Mouse (Mus musculus): ENCODE results near the gene Ifngr2. TPM values are rescaled to one million over a fixed set of nuclear protein-coding genes. Genes with fewer than 3 reads are reported as not detected.
A peak's percentile ranks its signal among the peaks of the same experiment; 100 is the strongest.
"Not testable (repeated sequence)": the region's sequence is repeated elsewhere in the genome, so short reads cannot be mapped to it uniquely, and the experiment has no call there.

The Ifngr2 gene
- polyA plus RNA-seq, 1 experiment: 193 TPM

DNA sequence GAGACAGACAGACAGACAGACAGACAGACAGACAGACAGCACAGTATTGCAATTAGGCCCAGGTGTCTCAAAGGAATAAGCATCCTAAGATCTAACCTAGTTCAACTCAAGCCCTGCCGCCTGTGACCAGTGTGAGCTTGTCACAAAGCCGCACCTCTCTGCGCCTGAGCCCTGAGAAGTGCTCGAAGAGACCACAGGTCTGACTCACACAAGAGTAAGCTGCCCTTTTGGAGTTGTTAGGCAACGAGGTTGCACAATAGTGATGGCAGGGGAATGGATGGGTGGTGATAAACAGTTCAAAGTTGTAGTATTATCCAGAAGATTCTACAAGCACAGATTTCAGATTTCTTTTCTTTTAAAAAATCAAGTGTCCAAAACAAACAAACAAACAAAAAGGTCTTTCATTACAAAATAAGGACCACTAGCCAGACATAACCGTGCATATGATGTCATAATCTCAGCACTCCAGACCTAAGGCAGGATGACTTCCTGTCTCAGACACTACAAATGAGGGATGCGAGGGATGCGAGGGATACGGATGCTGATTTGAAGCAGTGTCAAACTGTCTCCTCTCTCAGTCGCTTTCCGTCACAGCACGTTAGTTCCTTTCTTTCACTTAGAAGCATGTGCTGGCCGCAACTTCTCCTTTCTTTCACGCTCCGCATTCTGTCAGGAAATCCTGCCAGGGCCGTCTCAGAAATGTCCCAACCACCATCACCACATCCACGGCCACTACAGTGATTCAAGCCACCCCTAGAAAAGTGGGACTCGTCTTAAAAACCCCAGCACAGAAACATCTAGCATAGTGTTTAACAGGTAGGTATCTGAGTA, 24.2 kb upstream of the Ifngr2 start:
- no peak for TF ChIP-seq CTCF (IDR thresholded peaks at IDR 0.05; ENCODE audit: low read depth, low read length)
- no peak for TF ChIP-seq POLR2A (IDR thresholded peaks at IDR 0.05; ENCODE audit: borderline replicate concordance, low read depth, low read length)
- H3K4me3 ChIP-seq (ENCODE audit: insufficient read depth, low read length): 0 out of 2 replicates have a peak overlapping the region, but pooled peaks have one; percentile 1
- H3K4me1 ChIP-seq (ENCODE audit: control insufficient read depth, insufficient read depth, low read length): peaks cover 53% of the 10 kb centered on the region
- peak overlapping the region; percentile 96 for H3K27ac ChIP-seq (ENCODE audit: insufficient read depth, low read depth, low read length)

DNA sequence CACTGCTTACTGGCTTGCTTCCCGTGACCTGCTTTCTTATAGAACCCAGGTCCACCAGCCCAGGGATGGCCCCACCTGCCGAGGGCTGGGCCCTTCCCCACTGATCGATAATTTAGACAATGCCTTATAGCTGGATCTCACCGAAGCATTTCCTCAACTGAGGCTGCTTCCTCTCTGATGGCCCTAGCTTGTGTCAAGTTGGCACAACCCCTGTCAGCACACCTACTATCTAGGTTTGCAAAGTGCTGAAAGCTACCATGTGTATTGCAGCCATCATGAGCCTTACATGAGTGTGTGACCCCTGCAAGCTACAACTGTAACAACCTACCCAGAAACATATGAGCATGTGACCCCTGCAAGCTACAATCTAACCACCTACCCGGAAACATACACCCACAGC, 22.7 kb upstream of the Ifngr2 start:
- no peak for TF ChIP-seq POLR2A (IDR thresholded peaks at IDR 0.05; ENCODE audit: borderline replicate concordance, low read depth, low read length)
- TF ChIP-seq CTCF (IDR thresholded peaks at IDR 0.05; ENCODE audit: low read depth, low read length): no peak
- Histone ChIP-seq H3K4me3 (ENCODE audit: insufficient read depth, low read length) (no peak overlapping the region), H3K4me1 (ENCODE audit: control insufficient read depth, insufficient read depth, low read length) (peaks cover 54% of the 10 kb centered on the region), H3K27ac (ENCODE audit: insufficient read depth, low read depth, low read length) (peak overlapping the region; percentile 96)

DNA sequence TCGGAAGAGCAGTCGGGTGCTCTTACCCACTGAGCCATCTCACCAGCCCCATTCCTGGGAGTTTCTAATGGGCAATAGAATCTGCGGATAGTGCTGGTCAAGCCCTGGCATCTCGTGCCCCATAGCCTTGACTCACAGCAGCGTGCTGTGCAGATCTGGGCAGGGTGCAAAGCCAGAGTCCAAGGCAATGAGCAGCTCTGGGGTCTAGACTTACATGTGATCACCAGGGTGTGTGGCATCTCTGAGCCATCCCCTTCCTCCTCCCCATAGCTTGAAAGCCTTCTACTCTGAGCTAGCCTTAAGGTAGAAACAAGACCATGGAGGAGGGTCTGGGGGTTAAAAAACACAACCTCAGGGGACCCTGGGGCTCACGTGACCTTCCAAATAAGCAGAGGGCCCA, 20.6 kb upstream of the Ifngr2 start:
- TF ChIP-seq POLR2A (IDR thresholded peaks at IDR 0.05; ENCODE audit: borderline replicate concordance, low read depth, low read length) (no peak), CTCF (IDR thresholded peaks at IDR 0.05; ENCODE audit: low read depth, low read length) (no peak; the same call in 1 of the 2 replicates)
- H3K4me1 ChIP-seq (ENCODE audit: control insufficient read depth, insufficient read depth, low read length): peaks cover 39% of the 10 kb centered on the region
- H3K4me3 ChIP-seq (ENCODE audit: insufficient read depth, low read length): no peak overlapping the region
- H3K27ac ChIP-seq (ENCODE audit: insufficient read depth, low read depth, low read length): peak overlapping the region; percentile 98

DNA sequence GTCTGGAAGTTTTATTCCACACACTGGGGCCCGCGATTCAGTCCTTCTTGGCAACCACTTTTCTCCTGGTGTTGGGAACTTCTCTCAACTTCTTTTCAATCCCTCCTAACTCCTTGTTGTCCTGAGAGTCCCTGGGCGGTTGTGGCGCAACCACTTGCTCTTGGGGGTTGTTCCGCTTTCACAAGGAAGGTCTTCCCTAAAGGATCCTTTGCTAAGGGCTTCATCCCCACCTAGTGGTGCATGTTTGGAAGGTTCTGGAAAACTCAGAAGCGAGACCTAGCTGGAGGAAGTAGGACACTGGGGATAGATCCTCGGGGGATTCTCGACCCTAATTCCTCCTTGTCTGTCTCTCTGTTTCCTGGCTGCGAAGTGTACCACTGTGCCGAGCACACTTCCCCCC, 19.8 kb upstream of the Ifngr2 start:
- Histone ChIP-seq H3K4me1 (ENCODE audit: control insufficient read depth, insufficient read depth, low read length) (peaks cover 33% of the 10 kb centered on the region), H3K27ac (ENCODE audit: insufficient read depth, low read depth, low read length) (peak overlapping the region; percentile 98), H3K4me3 (ENCODE audit: insufficient read depth, low read length) (no peak overlapping the region)
- TF ChIP-seq CTCF (IDR thresholded peaks at IDR 0.05; ENCODE audit: low read depth, low read length): peak; percentile 39; the same call in 1 of the 2 replicates
- TF ChIP-seq POLR2A (IDR thresholded peaks at IDR 0.05; ENCODE audit: borderline replicate concordance, low read depth, low read length): no peak

DNA sequence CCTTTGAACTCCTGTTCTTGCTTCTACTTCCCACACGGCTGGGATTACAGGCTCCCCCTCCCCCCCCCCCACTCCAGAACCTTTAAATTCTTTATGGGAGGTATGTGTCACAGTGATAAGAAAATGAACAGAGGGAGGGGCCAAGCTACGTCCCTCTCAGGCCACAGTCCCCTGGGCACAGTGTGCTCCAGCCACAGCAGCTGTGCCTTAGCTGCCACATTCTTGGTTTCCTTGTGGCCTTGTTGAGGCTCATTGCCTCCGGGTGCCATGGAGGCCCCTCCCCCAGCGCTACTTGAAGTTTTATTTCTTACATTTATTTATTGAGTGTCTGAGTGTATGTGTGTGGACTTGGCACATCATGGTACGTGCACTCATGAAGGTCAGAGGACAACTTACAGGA, 19.4 kb upstream of the Ifngr2 start:
- TF ChIP-seq CTCF (IDR thresholded peaks at IDR 0.05; ENCODE audit: low read depth, low read length) (no peak), POLR2A (IDR thresholded peaks at IDR 0.05; ENCODE audit: borderline replicate concordance, low read depth, low read length) (no peak)
- Histone ChIP-seq H3K27ac (ENCODE audit: insufficient read depth, low read depth, low read length) (peak overlapping the region; percentile 98), H3K4me1 (ENCODE audit: control insufficient read depth, insufficient read depth, low read length) (peaks cover 33% of the 10 kb centered on the region), H3K4me3 (ENCODE audit: insufficient read depth, low read length) (no peak overlapping the region)

DNA sequence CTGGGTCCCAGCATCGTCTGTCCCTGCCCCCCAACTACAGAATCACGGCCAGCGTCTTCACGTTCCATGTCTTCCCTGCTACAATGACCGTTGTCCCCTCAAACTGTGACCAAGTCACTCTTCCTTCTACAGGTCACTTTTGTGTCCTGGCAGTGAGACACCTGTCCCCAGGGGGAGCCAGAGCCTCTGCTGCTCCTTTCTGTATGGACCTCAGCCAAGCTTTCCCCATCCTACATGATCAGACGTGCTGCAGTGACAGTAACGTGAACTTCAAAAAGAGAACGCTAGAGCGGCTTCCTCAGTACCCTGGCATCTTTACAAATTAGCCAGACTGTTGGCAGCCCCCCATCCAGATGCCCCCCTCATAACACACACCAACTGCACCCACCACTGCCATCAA, 18.3 kb upstream of the Ifngr2 start:
- H3K4me3 ChIP-seq (ENCODE audit: insufficient read depth, low read length): no peak overlapping the region
- TF ChIP-seq CTCF (IDR thresholded peaks at IDR 0.05; ENCODE audit: low read depth, low read length) (no peak), POLR2A (IDR thresholded peaks at IDR 0.05; ENCODE audit: borderline replicate concordance, low read depth, low read length) (no peak)
- H3K4me1 ChIP-seq (ENCODE audit: control insufficient read depth, insufficient read depth, low read length): peaks cover 28% of the 10 kb centered on the region
- no peak overlapping the region for H3K27ac ChIP-seq (ENCODE audit: insufficient read depth, low read depth, low read length)

DNA sequence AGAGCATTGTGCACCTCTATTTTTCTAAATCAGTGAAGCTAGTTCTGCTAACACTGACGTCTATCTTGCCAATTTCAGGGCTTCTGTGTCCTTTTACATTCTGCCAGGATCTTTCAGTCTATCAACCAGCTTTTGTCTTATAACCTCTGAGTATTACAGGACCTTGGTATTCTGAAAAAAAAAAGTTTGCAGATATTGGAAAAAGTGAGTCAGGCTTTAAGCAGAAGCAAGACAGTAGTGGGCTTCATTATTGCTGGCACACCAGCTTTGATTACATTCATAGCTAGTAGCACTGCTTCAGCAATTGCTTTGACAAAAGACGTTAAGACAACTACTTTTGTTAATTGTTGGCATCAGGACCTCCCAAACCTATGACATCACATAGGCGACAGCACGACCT, 16.0 kb upstream of the Ifngr2 start:
- H3K4me1 ChIP-seq (ENCODE audit: control insufficient read depth, insufficient read depth, low read length): peaks cover 12% of the 10 kb centered on the region
- not testable (repeated sequence) for H3K27ac ChIP-seq (ENCODE audit: insufficient read depth, low read depth, low read length); H3K4me3 ChIP-seq (ENCODE audit: insufficient read depth, low read length)

DNA sequence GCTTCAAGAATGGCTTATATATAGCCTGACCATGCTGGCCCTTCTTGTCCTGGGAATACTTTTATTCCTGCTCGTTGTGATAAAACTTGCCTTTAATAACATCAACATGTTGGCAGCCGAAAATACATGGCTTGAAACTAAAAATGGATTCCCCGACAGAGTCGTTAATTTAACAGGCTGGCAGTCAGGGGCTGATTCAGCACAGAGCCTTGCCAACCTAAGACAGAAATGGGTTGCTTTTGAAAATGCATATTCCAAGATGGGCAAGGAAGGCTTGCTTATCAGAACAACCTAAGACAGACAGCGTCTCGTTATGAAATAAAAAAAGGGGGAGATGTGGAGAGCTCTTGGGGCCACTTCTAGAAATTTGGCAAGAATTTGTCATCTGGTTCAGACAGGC, 15.0 kb upstream of the Ifngr2 start:
- TF ChIP-seq CTCF (IDR thresholded peaks at IDR 0.05; ENCODE audit: low read depth, low read length): no peak
- TF ChIP-seq POLR2A (IDR thresholded peaks at IDR 0.05; ENCODE audit: borderline replicate concordance, low read depth, low read length): no peak
- Histone ChIP-seq H3K27ac (ENCODE audit: insufficient read depth, low read depth, low read length) (no peak overlapping the region), H3K4me3 (ENCODE audit: insufficient read depth, low read length) (no peak overlapping the region), H3K4me1 (ENCODE audit: control insufficient read depth, insufficient read depth, low read length) (peaks cover 5% of the 10 kb centered on the region)

DNA sequence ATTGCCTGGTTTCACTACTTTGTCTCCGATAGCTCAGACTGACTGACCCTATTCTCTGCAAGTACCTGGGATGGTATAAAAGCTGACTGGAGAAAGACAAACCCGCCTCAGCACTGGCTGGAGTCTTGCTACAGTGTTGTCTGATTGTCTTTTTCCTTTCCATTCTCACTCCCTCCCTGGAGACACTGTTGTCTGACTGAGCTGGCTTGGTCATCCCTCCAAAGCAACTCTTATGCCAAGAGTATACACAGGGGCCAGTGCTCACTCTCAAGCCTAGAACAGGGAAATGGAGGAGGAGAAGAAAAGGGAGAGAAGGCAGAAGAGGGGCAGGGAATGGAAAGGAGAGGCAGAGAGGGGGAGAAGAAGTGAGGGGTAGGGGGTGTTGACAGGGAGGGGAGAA, 14.4 kb upstream of the Ifngr2 start:
- H3K4me3 ChIP-seq (ENCODE audit: insufficient read depth, low read length): no peak overlapping the region
- H3K27ac ChIP-seq (ENCODE audit: insufficient read depth, low read depth, low read length): no peak overlapping the region
- peaks cover 8% of the 10 kb centered on the region for H3K4me1 ChIP-seq (ENCODE audit: control insufficient read depth, insufficient read depth, low read length)
- TF ChIP-seq POLR2A (IDR thresholded peaks at IDR 0.05; ENCODE audit: borderline replicate concordance, low read depth, low read length): no peak

DNA sequence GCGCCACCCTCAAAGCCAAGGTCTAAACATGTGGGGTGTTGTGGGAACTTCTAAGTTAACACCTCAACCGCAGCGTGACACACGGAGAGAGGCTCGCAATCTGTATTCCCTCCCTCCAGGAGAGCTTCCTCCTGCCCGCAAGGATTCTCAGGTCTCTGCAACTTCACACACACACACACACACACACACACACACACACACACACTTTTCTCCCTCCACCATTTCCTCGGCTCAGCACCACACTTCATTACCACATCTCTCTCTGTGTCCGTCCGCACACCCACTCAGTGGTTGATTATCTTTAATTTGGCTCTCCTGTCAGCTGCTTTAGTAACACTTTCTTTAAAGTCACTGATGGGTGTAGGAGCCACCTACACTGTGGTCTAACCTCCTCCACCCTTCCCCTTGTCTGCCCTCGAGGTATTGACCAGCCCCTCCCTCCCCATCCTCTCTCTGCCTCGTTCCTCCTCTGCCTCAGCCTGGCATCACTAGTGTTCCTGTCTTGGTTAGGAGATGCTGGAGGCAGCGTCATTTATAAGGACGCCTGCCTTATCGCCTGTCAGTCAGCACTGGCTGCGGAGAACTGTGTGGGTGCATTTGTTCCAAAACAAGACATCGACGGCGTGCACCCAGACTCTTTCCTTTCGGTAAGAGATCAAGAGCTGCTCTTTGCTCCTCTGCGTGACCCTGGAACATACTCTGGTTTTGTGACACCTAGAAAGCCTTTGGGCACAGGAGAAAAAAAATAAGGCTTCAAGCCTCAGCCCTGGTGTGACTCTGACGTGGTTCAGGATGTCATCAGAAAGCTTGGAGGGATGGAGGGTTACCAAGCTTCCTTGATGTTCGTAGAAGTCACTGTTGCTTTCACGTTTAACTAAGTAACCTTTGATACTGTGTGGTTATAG, 13.5 kb upstream of the Ifngr2 start:
- TF ChIP-seq CTCF (IDR thresholded peaks at IDR 0.05; ENCODE audit: low read depth, low read length): no peak
- TF ChIP-seq POLR2A (IDR thresholded peaks at IDR 0.05; ENCODE audit: borderline replicate concordance, low read depth, low read length): no peak
- Histone ChIP-seq H3K27ac (ENCODE audit: insufficient read depth, low read depth, low read length) (no peak overlapping the region), H3K4me1 (ENCODE audit: control insufficient read depth, insufficient read depth, low read length) (peaks cover 13% of the 10 kb centered on the region), H3K4me3 (ENCODE audit: insufficient read depth, low read length) (no peak overlapping the region)

All from bone marrow macrophage, adult 2 months (primary cell).